Mouse (Mus musculus) erythroblast, embryonic 14.5 days (primary cell): ENCODE data around the gene Apbb2.

Experiments
- GATA1 ChIP-seq: IDR thresholded peaks from 2 replicates; pipeline ENCODE4 v1.6.1; 2012; ENCODE audit warnings: low read length, inconsistent platforms, mixed read lengths
- TAL1 ChIP-seq: IDR thresholded peaks from 3 replicates; pipeline ENCODE4 v1.6.1; 2012; ENCODE audit warnings: low read length, inconsistent platforms, mixed read lengths

DNA sequence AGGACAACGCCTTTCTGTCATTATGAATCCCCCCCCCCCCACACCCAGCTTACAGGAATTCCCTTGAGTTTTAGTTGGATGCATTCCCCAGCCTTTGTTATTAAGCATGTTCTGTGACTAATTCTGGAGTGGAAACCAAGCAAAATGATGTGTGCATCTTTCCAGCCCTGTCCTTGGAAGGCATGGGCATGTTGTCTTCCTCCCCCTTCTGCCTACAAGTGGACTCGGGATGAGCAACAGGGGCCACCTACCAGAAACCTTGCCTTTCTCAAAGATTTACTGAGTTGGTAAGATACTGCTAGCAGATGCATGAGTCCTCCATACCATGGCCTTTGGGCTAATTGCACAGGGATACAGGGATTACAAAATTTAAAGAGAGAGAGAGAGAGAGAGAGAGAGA is 359.6 kb downstream of the Apbb2 start:
- TF ChIP-seq TAL1 (no peak), GATA1 (no peak)
